ENCODE assay signal across 10 mouse cellular contexts in genomic region chr19:47526239-47526986, GRCm38 (mm10). TPM values are rescaled to one million over a fixed set of nuclear protein-coding genes. Genes with fewer than 3 reads are reported as not detected.
DNase-seq lines count a peak whose midpoint lies in the region; ATAC-seq and TF ChIP-seq lines count a peak whose summit lies in the region.
"Had no signal": no experiment of that assay in that cellular context is flagged by ENCODE, and none has a peak within 500 bp of the region (broad histone marks: within the 10 kb centered on the region; RNA-seq: fewer than 3 reads in every experiment).

No protein-coding gene starts in this region.

- 54% methylated on average over 21 of the region's 21 CpGs for WGBS in kidney, embryonic 15.5 days
- 67% methylated on average over 21 of the region's 21 CpGs for WGBS in heart, embryonic 11.5 days (ENCODE audit: insufficient replicate concordance)
- WGBS in olfactory bulb, adult 2 months = 44% methylated on average over 21 of the region's 21 CpGs
- WGBS in forebrain, embryonic 12.5 days = 84% methylated on average over 21 of the region's 21 CpGs

- TF ChIP-seq CTCF in olfactory bulb, adult 2 months (IDR thresholded peaks at IDR 0.05; ENCODE audit: insufficient read depth, low read depth, low read length) = no peak

- no peak overlapping the region for H3K27ac ChIP-seq in kidney, embryonic 15.5 days
- H3K27ac ChIP-seq in heart, embryonic 11.5 days (ENCODE audit: low read depth, low read length) = no peak overlapping the region
- peak overlapping the region; percentile 61 for H3K27ac ChIP-seq in olfactory bulb, adult 2 months (ENCODE audit: insufficient read depth, low read depth, low read length)
- H3K27ac ChIP-seq in forebrain, embryonic 12.5 days = no peak overlapping the region
- H3K27ac ChIP-seq: lung, embryonic 15.5 days had no signal

- peaks cover 61% of the 10 kb centered on the region for H3K36me3 ChIP-seq in kidney, embryonic 15.5 days
- H3K36me3 ChIP-seq in heart, embryonic 11.5 days (ENCODE audit: control insufficient read depth, insufficient read depth, low read length) = peaks cover 7% of the 10 kb centered on the region; the same call in 1 of the 2 replicates
- peaks cover 54% of the 10 kb centered on the region for H3K36me3 ChIP-seq in forebrain, embryonic 12.5 days (replicated peaks)

- peak; percentile 21 for DNase-seq in kidney, adult 18-20 months
- peak; percentile 42 for DNase-seq in MN1 (ENCODE audit: low spot score)
- no peak for DNase-seq in urinary bladder, postnatal 36 days (ENCODE audit: low spot score in 2 of 2)
- no peak for DNase-seq in frontal cortex, postnatal 25 days (ENCODE audit: low spot score in 2 of 2)
- DNase-seq: cerebellum, adult 2 months had no signal

- no peak; the same call in 1 of the 2 replicates for ATAC-seq in kidney, embryonic 15.5 days (replicated peaks; ENCODE audit: low FRiP score)
- 0 out of 2 replicates have a peak, but pooled peaks have one; percentile 22 for ATAC-seq in heart, embryonic 11.5 days (replicated peaks; ENCODE audit: insufficient number of reproducible peaks, low FRiP score, low TSS enrichment)
- no peak for ATAC-seq in forebrain, embryonic 12.5 days (ENCODE audit: low FRiP score)

- no peak overlapping the region for H3K4me3 ChIP-seq in kidney, embryonic 15.5 days (replicated peaks)
- no peak overlapping the region for H3K4me3 ChIP-seq in heart, embryonic 11.5 days (ENCODE audit: low read depth, low read length)
- no peak overlapping the region for H3K4me3 ChIP-seq in olfactory bulb, adult 2 months (ENCODE audit: insufficient read depth, low read depth, low read length)
- no peak overlapping the region for H3K4me3 ChIP-seq in forebrain, embryonic 12.5 days (replicated peaks)
- H3K4me3 ChIP-seq: lung, embryonic 15.5 days had no signal

- H3K9me3 ChIP-seq in kidney, embryonic 15.5 days (replicated peaks) = no peaks in the 10 kb centered on the region
- no peaks in the 10 kb centered on the region for H3K9me3 ChIP-seq in heart, embryonic 11.5 days (replicated peaks; ENCODE audit: control insufficient read depth, low read length)
- H3K9me3 ChIP-seq in forebrain, embryonic 12.5 days = no peaks in the 10 kb centered on the region
- H3K9me3 ChIP-seq: lung, embryonic 15.5 days had no signal

- no peaks in the 10 kb centered on the region for H3K27me3 ChIP-seq in kidney, embryonic 15.5 days
- H3K27me3 ChIP-seq in heart, embryonic 11.5 days (ENCODE audit: control insufficient read depth, insufficient read depth, low read length) = no peaks in the 10 kb centered on the region
- H3K27me3 ChIP-seq in forebrain, embryonic 12.5 days = no peaks in the 10 kb centered on the region
- H3K27me3 ChIP-seq: lung, embryonic 15.5 days had no signal

- H3K9ac ChIP-seq in kidney, embryonic 15.5 days = no peak overlapping the region
- no peak overlapping the region for H3K9ac ChIP-seq in heart, embryonic 11.5 days (ENCODE audit: low read depth, low read length)
- H3K9ac ChIP-seq in forebrain, embryonic 12.5 days = no peak overlapping the region
- H3K9ac ChIP-seq: lung, embryonic 15.5 days had no signal

- no peak for TF ChIP-seq POLR2A in olfactory bulb, adult 2 months (IDR thresholded peaks at IDR 0.05; ENCODE audit: insufficient read depth, low read depth, low read length)

- peaks cover 12% of the 10 kb centered on the region; the same call in 1 of the 2 replicates for H3K4me1 ChIP-seq in kidney, embryonic 15.5 days
- H3K4me1 ChIP-seq in heart, embryonic 11.5 days (ENCODE audit: control insufficient read depth, insufficient read depth, low read length) = no peaks in the 10 kb centered on the region
- peaks cover 9% of the 10 kb centered on the region for H3K4me1 ChIP-seq in olfactory bulb, adult 2 months (ENCODE audit: control insufficient read depth, insufficient read depth, low read length)
- H3K4me1 ChIP-seq in forebrain, embryonic 12.5 days = no peaks in the 10 kb centered on the region
- H3K4me1 ChIP-seq: lung, embryonic 15.5 days had no signal

- H3K4me2 ChIP-seq in kidney, embryonic 15.5 days = no peak overlapping the region
- no peak overlapping the region for H3K4me2 ChIP-seq in heart, embryonic 11.5 days
- no peak overlapping the region for H3K4me2 ChIP-seq in forebrain, embryonic 12.5 days
- H3K4me2 ChIP-seq: lung, embryonic 15.5 days had no signal

RNA-seq across cellular contexts. Expression of gene Stn1, which starts 10.9 kb away (rescaled TPM):
- polyA plus RNA-seq in kidney, embryonic 15.5 days (2015; fragmentation: Nextera tagmentation; extraction: Ambion mirVana) = 47.1 and 51.0 TPM in 2 replicates
- 40.0 and 41.6 TPM in 2 replicates for polyA plus RNA-seq in heart, embryonic 11.5 days (2014; fragmentation: Nextera tagmentation; extraction: Ambion mirVana)
- not detected in 2 replicates for polyA plus RNA-seq in olfactory bulb, adult 2 months (2012; ENCODE audit: insufficient read depth, insufficient read length, low replicate concordance, missing spikeins)
- polyA plus RNA-seq in forebrain, embryonic 12.5 days (2016; fragmentation: Nextera tagmentation; extraction: Ambion mirVana) = 37.2 and 45.3 TPM in 2 replicates

RNA-seq across cellular contexts. Expression of gene Slk, which starts 53.1 kb away (rescaled TPM):
- 12.0 and 12.2 TPM in 2 replicates for polyA plus RNA-seq in kidney, embryonic 15.5 days (2015; fragmentation: Nextera tagmentation; extraction: Ambion mirVana)
- polyA plus RNA-seq in heart, embryonic 11.5 days (2014; fragmentation: Nextera tagmentation; extraction: Ambion mirVana) = 11.3 and 14.1 TPM in 2 replicates
- polyA plus RNA-seq in olfactory bulb, adult 2 months (2012; ENCODE audit: insufficient read depth, insufficient read length, low replicate concordance, missing spikeins) = 165 TPM in 1 of 2 replicates, not detected in the other
- polyA plus RNA-seq in forebrain, embryonic 12.5 days (2016; fragmentation: Nextera tagmentation; extraction: Ambion mirVana) = 10.1 and 12.1 TPM in 2 replicates

Comparison
In these comparisons a context has a peak if more than half of its experiments do, and no peak if none do; other contexts are left out.
1. DNase-seq: peak in kidney, adult 18-20 months (single experiment) and MN1 (single experiment); none in urinary bladder, postnatal 36 days (0 of 2) and frontal cortex, postnatal 25 days (0 of 2).